Mouse (Mus musculus) kidney, postnatal 0 days (tissue): ENCODE measurements around the gene Sgsh. TPM values are rescaled to one million over a fixed set of nuclear protein-coding genes. Genes with fewer than 3 reads are reported as not detected.

Experiments
- ATAC-seq: fragments of 200-750 bp; cut with Nextera tagmentation; replicated peaks from 2 replicates; pipeline ENCODE4 v1.8.0; 2017; ENCODE audit warnings: low read depth, moderate number of reproducible peaks, moderate TSS enrichment, moderate library complexity; ENCODE audit not compliant: low FRiP score
- DNase-seq: peaks from one replicate; pipeline ENCODE4 v3.0.0-alpha.2; 2016; ENCODE audit warnings: low spot score
- H3K27ac ChIP-seq: fragments of 300-500 bp; sonication (generic); 2 replicates; pipeline ENCODE4 v1.5.1; 2014; ENCODE audit warnings: mild to moderate bottlenecking
- H3K27me3 ChIP-seq: fragments of 300-500 bp; sonication (generic); 2 replicates; pipeline ENCODE4 v1.6.1; 2014; ENCODE audit warnings: low read length, mixed read lengths; ENCODE audit not compliant: insufficient read depth
- H3K36me3 ChIP-seq: fragments of 300-500 bp; sonication (generic); 2 replicates; pipeline ENCODE4 v1.6.1; 2014; ENCODE audit warnings: low read length, mixed read lengths; ENCODE audit not compliant: insufficient read depth
- H3K4me1 ChIP-seq: fragments of 300-500 bp; sonication (generic); replicated peaks from 2 replicates; pipeline ENCODE4 v1.6.1; 2014; ENCODE audit warnings: antibody characterized with exemption, low read length, mixed read lengths; ENCODE audit not compliant: insufficient read depth
- H3K4me2 ChIP-seq: fragments of 300-500 bp; sonication (generic); 2 replicates; pipeline ENCODE4 v1.6.1; 2014; ENCODE audit warnings: mild to moderate bottlenecking, low read length, moderate library complexity, mixed read lengths
- H3K4me3 ChIP-seq: fragments of 300-500 bp; sonication (generic); replicated peaks from 2 replicates; pipeline ENCODE4 v1.5.1; 2014; ENCODE audit warnings: low read depth, low read length
- H3K9ac ChIP-seq: fragments of 300-500 bp; sonication (generic); 2 replicates; pipeline ENCODE4 v1.6.1; 2014; ENCODE audit warnings: low read depth, low read length
- H3K9me3 ChIP-seq: fragments of 300-500 bp; sonication (generic); replicated peaks from 2 replicates; pipeline ENCODE4 v1.6.1; 2016; ENCODE audit warnings: low read length, inconsistent platforms, mixed read lengths
- CTCF ChIP-seq: IDR thresholded peaks from 2 replicates; pipeline ENCODE4 v1.5.1; 2016; ENCODE audit warnings: antibody characterized with exemption, low read depth, mild to moderate bottlenecking, moderate library complexity
- WGBS: fragments of 180-500 bp; shearing (Covaris S2); extraction: QIAGEN DNeasy Blood & Tissue Kit; methylation state at CpG from one replicate; pipeline ENCODE4 v1.1.7; 2014; 5-methylcytosine and 5-hydroxymethylcytosine counted together
- polyA plus RNA-seq: library from polyadenylated mRNA; unstranded; fragments of >200 nt; fragmentation: Nextera tagmentation; extraction: Ambion mirVana; gene quantifications from 2 replicates; pipeline ENCODE4 v1.2.1, GENCODE M21; 2015

Gene Sgsh
- polyA plus RNA-seq, 1 experiment from 2014 or later = 10.1 TPM

GRCm38 (mm10) chr11:119325068-119325467 is 30.3 kb downstream of the Sgsh start:
- no peak for DNase-seq
- peak; percentile 31; the same call in 1 of the 2 replicates for TF ChIP-seq CTCF
- H3K9me3 ChIP-seq = no peaks in the 10 kb centered on the region
- no peaks in the 10 kb centered on the region for H3K36me3 ChIP-seq
- no peak overlapping the region for H3K9ac ChIP-seq
- WGBS = 85% methylated on average over 1 of the region's 1 CpGs
- no peak overlapping the region for H3K4me2 ChIP-seq
- H3K4me3 ChIP-seq = no peak overlapping the region
- no peaks in the 10 kb centered on the region for H3K27me3 ChIP-seq
- no peak overlapping the region for H3K27ac ChIP-seq
- H3K4me1 ChIP-seq = no peaks in the 10 kb centered on the region
- no peak for ATAC-seq

- H3K4me3 ChIP-seq = no peak overlapping the region
- H3K36me3 ChIP-seq = no peaks in the 10 kb centered on the region
- H3K4me2 ChIP-seq = no peak overlapping the region
- H3K4me1 ChIP-seq = no peaks in the 10 kb centered on the region
- no peak for TF ChIP-seq CTCF
- H3K27me3 ChIP-seq = no peaks in the 10 kb centered on the region
- ATAC-seq = no peak
- H3K9ac ChIP-seq = no peak overlapping the region
- H3K9me3 ChIP-seq = no peaks in the 10 kb centered on the region
- no peak overlapping the region for H3K27ac ChIP-seq
- 71% methylated on average over 13 of the region's 13 CpGs for WGBS
- no peak for DNase-seq
Observed at GRCm38 (mm10) chr11:119322521-119322920, 32.8 kb downstream of the Sgsh start.

GRCm38 (mm10) chr11:119316720-119317119 is 38.6 kb downstream of the Sgsh start:
- Histone ChIP-seq H3K4me2 (no peak overlapping the region), H3K27me3 (no peaks in the 10 kb centered on the region), H3K36me3 (no peaks in the 10 kb centered on the region), H3K4me3 (no peak overlapping the region), H3K9me3 (no peaks in the 10 kb centered on the region), H3K9ac (no peak overlapping the region), H3K27ac (no peak overlapping the region), H3K4me1 (no peaks in the 10 kb centered on the region)
- WGBS = 71% methylated on average over 4 of the region's 4 CpGs
- ATAC-seq (no peak), DNase-seq (no peak)
- no peak for TF ChIP-seq CTCF

GRCm38 (mm10) chr11:119314252-119314936 is 40.9 kb downstream of the Sgsh start:
- Histone ChIP-seq H3K9ac (0 out of 2 replicates have a peak overlapping the region, but pooled peaks have one; percentile 13), H3K4me1 (no peaks in the 10 kb centered on the region), H3K27me3 (no peaks in the 10 kb centered on the region), H3K36me3 (no peaks in the 10 kb centered on the region), H3K4me2 (no peak overlapping the region), H3K27ac (peak overlapping the region; percentile 6; the same call in 1 of the 2 replicates), H3K9me3 (no peaks in the 10 kb centered on the region), H3K4me3 (no peak overlapping the region)
- no peak for TF ChIP-seq CTCF
- ATAC-seq = peak; percentile 74
- DNase-seq = no peak
- 60% methylated on average over 17 of the region's 17 CpGs for WGBS

- H3K27me3 ChIP-seq = no peaks in the 10 kb centered on the region
- DNase-seq (no peak), ATAC-seq (no peak)
- no peaks in the 10 kb centered on the region for H3K9me3 ChIP-seq
- H3K27ac ChIP-seq = no peak overlapping the region
- H3K4me2 ChIP-seq = no peak overlapping the region
- H3K36me3 ChIP-seq = no peaks in the 10 kb centered on the region
- no peak overlapping the region for H3K9ac ChIP-seq
- 10% methylated on average over 10 of the region's 10 CpGs for WGBS
- H3K4me3 ChIP-seq = no peak overlapping the region
- no peaks in the 10 kb centered on the region for H3K4me1 ChIP-seq
- TF ChIP-seq CTCF = no peak
Observed at GRCm38 (mm10) chr11:119310621-119311020, 44.7 kb downstream of the Sgsh start.

GRCm38 (mm10) chr11:119307916-119308315 is 47.4 kb downstream of the Sgsh start:
- TF ChIP-seq CTCF = no peak
- ATAC-seq = no peak
- H3K27ac ChIP-seq = no peak overlapping the region
- no peak overlapping the region for H3K4me3 ChIP-seq
- no peaks in the 10 kb centered on the region for H3K4me1 ChIP-seq
- no peak overlapping the region for H3K4me2 ChIP-seq
- no peak overlapping the region for H3K9ac ChIP-seq
- H3K36me3 ChIP-seq = no peaks in the 10 kb centered on the region
- no peak for DNase-seq
- WGBS = 18% methylated on average over 11 of the region's 11 CpGs
- no peaks in the 10 kb centered on the region for H3K9me3 ChIP-seq
- H3K27me3 ChIP-seq = no peaks in the 10 kb centered on the region

- no peak within 1 kb of the TSS for H3K27ac ChIP-seq
- no peak within 1 kb of the TSS for H3K4me3 ChIP-seq
- H3K27me3 ChIP-seq = no peaks in the 10 kb centered on the region
- DNase-seq = no peak
- H3K36me3 ChIP-seq = no peaks in the 10 kb centered on the region
- no peak for ATAC-seq
- no peaks in the 10 kb centered on the region for H3K4me1 ChIP-seq
- no peaks in the 10 kb centered on the region for H3K9me3 ChIP-seq
- 46% methylated on average over 1 of the region's 1 CpGs for WGBS
- H3K9ac ChIP-seq = no peak within 1 kb of the TSS
- H3K4me2 ChIP-seq = no peak within 1 kb of the TSS
- no peak for TF ChIP-seq CTCF
Observed at GRCm38 (mm10) chr11:119307658-119307867, 47.8 kb downstream of the Sgsh start, which contains the start of gene Card14. Gene Card14 (plus strand): TSS chr11:119307768.
